In the genomic region with DNA sequence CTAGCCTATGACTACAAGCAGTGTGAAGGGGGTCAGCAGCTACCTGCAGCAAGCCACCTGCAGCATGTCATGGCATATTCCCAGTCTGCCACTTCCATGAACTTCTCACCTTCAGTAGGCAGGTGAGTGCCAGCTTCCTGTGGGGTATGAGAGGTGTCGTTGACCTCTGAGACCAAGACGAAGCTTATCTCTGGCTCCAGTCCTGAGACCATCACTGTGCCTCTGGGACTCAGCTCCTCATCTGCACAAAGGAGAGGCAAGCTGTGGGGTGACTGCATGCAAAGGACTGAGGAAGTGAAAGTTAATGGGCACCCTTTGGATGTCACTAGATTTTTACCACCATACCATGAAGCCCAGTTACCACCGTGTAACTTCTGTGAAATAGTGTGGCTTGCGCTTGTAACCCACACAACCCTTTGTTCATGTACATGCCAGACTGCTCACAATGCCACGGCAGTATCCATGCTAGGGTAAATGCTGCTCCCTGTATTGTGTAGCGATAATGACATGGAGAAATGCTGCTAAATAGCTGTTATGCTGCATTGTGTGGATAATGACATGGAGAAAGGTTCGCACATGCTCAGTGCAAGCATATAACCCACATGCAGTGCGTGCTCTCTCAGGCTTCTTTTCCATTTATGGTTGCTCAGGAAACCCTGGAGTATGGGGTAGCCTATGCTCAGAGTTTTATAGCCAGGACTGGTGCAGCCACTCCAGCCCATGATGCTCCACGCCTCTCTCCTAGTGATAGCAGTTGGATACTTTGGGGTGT, we compare ENCODE assay signal across 18 mouse cellular contexts.
A peak's percentile ranks its signal among the peaks of the same experiment; 100 is the strongest.
DNase-seq lines count a peak whose midpoint lies in the region; ATAC-seq lines count a peak whose summit lies in the region.
"Had no signal": no experiment of that assay in that cellular context is flagged by ENCODE, and none has a peak within 500 bp of the region (broad histone marks: within the 10 kb centered on the region; RNA-seq: fewer than 3 reads in every experiment).

No protein-coding gene starts in this region.

- H3K9ac ChIP-seq in neural tube, embryonic 12.5 days, result no peak overlapping the region
- H3K9ac ChIP-seq: embryonic facial prominence, embryonic 12.5 days; intestine, embryonic 15.5 days; limb, embryonic 12.5 days; liver, embryonic 15.5 days had no signal

- no peaks in the 10 kb centered on the region; the same call in 1 of the 2 replicates for H3K27me3 ChIP-seq in forebrain, embryonic 10.5 days (ENCODE audit: poor library complexity, severe bottlenecking)
- H3K27me3 ChIP-seq in megakaryocyte, embryonic 14.5 days (replicated peaks), result peaks cover 52% of the 10 kb centered on the region
- H3K27me3 ChIP-seq in neural tube, embryonic 12.5 days (replicated peaks), result no peaks in the 10 kb centered on the region
- H3K27me3 ChIP-seq: intestine, embryonic 15.5 days had no signal

- DNase-seq in forebrain, embryonic 10.5 days (ENCODE audit: extremely low spot score, low spot score), result no peak
- no peak for DNase-seq in kidney, adult 18-20 months
- no peak for DNase-seq in lung, postnatal 36 days
- no peak for DNase-seq in layer of hippocampus, adult 9-10 months (ENCODE audit: low spot score)
- DNase-seq: adrenal gland, postnatal 14 days; cerebellum, postnatal 36 days; gastrocnemius, postnatal 25 days; right cerebral cortex, adult 18-20 months; spleen, adult 18-20 months had no signal

- peaks cover 25% of the 10 kb centered on the region; the same call in 1 of the 2 replicates for H3K4me1 ChIP-seq in forebrain, embryonic 10.5 days
- no peaks in the 10 kb centered on the region for H3K4me1 ChIP-seq in megakaryocyte, embryonic 14.5 days
- peaks cover 16% of the 10 kb centered on the region; the same call in 1 of the 2 replicates for H3K4me1 ChIP-seq in neural tube, embryonic 12.5 days
- H3K4me1 ChIP-seq: embryonic facial prominence, embryonic 12.5 days; intestine, embryonic 15.5 days; limb, embryonic 12.5 days; liver, embryonic 15.5 days had no signal

- 90% methylated on average over 9 of the region's 9 CpGs for WGBS in forebrain, embryonic 10.5 days
- 68% methylated on average over 9 of the region's 9 CpGs for WGBS in neural tube, embryonic 12.5 days

- H3K4me2 ChIP-seq in neural tube, embryonic 12.5 days (replicated peaks), result no peak overlapping the region
- H3K4me2 ChIP-seq: embryonic facial prominence, embryonic 12.5 days; intestine, embryonic 15.5 days; limb, embryonic 12.5 days; liver, embryonic 15.5 days had no signal

- H3K4me3 ChIP-seq in forebrain, embryonic 10.5 days, result no peak overlapping the region
- peak overlapping the region; percentile 0 for H3K4me3 ChIP-seq in megakaryocyte, embryonic 14.5 days (replicated peaks)
- H3K4me3 ChIP-seq in neural tube, embryonic 12.5 days, result no peak overlapping the region
- H3K4me3 ChIP-seq: embryonic facial prominence, embryonic 12.5 days; intestine, embryonic 15.5 days; limb, embryonic 12.5 days; liver, embryonic 15.5 days had no signal

- no peaks in the 10 kb centered on the region for H3K36me3 ChIP-seq in forebrain, embryonic 10.5 days (replicated peaks)
- H3K36me3 ChIP-seq in megakaryocyte, embryonic 14.5 days (replicated peaks; ENCODE audit: low read length), result no peaks in the 10 kb centered on the region
- H3K36me3 ChIP-seq in neural tube, embryonic 12.5 days, result no peaks in the 10 kb centered on the region
- H3K36me3 ChIP-seq: embryonic facial prominence, embryonic 12.5 days; G1E; intestine, embryonic 15.5 days; limb, embryonic 12.5 days; liver, embryonic 15.5 days had no signal

- 0 out of 2 replicates have a peak, but pooled peaks cover 8% of the 10 kb centered on the region for H3K9me3 ChIP-seq in forebrain, embryonic 10.5 days
- no peaks in the 10 kb centered on the region for H3K9me3 ChIP-seq in megakaryocyte, embryonic 14.5 days
- no peaks in the 10 kb centered on the region for H3K9me3 ChIP-seq in neural tube, embryonic 12.5 days
- H3K9me3 ChIP-seq: G1E; intestine, embryonic 15.5 days; liver, embryonic 15.5 days had no signal

- peak overlapping the region; percentile 53 for H3K27ac ChIP-seq in forebrain, embryonic 10.5 days
- no peak overlapping the region for H3K27ac ChIP-seq in neural tube, embryonic 12.5 days
- H3K27ac ChIP-seq: embryonic facial prominence, embryonic 12.5 days; intestine, embryonic 15.5 days; limb, embryonic 12.5 days; liver, embryonic 15.5 days had no signal

- ATAC-seq in granulocyte monocyte progenitor cell, adult 5-6 weeks (replicated peaks; ENCODE audit: poor library complexity, severe bottlenecking), result peak; percentile 48
- ATAC-seq in neural tube, embryonic 12.5 days (ENCODE audit: low FRiP score, low read depth), result peak; percentile 56; the same call in 1 of the 2 replicates
- ATAC-seq in megakaryocyte-erythroid progenitor cell, adult 5-6 weeks (replicated peaks; ENCODE audit: low FRiP score, low TSS enrichment, poor library complexity, severe bottlenecking), result no peak
- ATAC-seq: intestine, embryonic 15.5 days had no signal
